Mouse (Mus musculus) cerebellum, postnatal 36 days (tissue): ENCODE data around the gene Eps15l1.
A peak's percentile ranks its signal among the peaks of the same experiment; 100 is the strongest.

Experiments
- DNase-seq, 2 experiments: peaks; one replicate each; pipeline ENCODE4 v3.0.0; 2021 to 2022; ENCODE audit warnings: mixed read lengths in 2 of 2

Eps15l1 gene

GRCm38 (mm10) chr8:72319397-72319796 lies 101.9 kb downstream of the Eps15l1 start:
- peak in 1 of 2 experiments; percentile 19 for DNase-seq

GRCm38 (mm10) chr8:72318801-72319322 lies 102.4 kb downstream of the Eps15l1 start, which contains the start of gene Klf2:
Klf2 (plus strand) TSS chr8:72319033.
- DNase-seq: peak; percentile 63 to 71

GRCm38 (mm10) chr8:72317741-72318301 lies 103.4 kb downstream of the Eps15l1 start:
- DNase-seq: no peak

GRCm38 (mm10) chr8:72316053-72316695 lies 105.1 kb downstream of the Eps15l1 start:
- DNase-seq: no peak

GRCm38 (mm10) chr8:72312926-72313518 lies 108.2 kb downstream of the Eps15l1 start:
- no peak for DNase-seq

GRCm38 (mm10) chr8:72310849-72311506 lies 110.3 kb downstream of the Eps15l1 start:
- DNase-seq: peak; percentile 76 to 81

- DNase-seq: peak in 1 of 2 experiments; percentile 22
Observed at GRCm38 (mm10) chr8:72308276-72308675, 113.0 kb downstream of the Eps15l1 start.

- DNase-seq: no peak
Observed at GRCm38 (mm10) chr8:72306913-72307312, 114.3 kb downstream of the Eps15l1 start.

GRCm38 (mm10) chr8:72305210-72305905 lies 115.9 kb downstream of the Eps15l1 start, which contains the start of gene Gm10282:
Gm10282 (minus strand) TSS chr8:72305260.
- no peak for DNase-seq

- DNase-seq: no peak
Observed at GRCm38 (mm10) chr8:72303633-72304032, 117.6 kb downstream of the Eps15l1 start.

GRCm38 (mm10) chr8:72302986-72303612 lies 118.2 kb downstream of the Eps15l1 start:
- DNase-seq: no peak

- no peak for DNase-seq
Observed at GRCm38 (mm10) chr8:72301497-72301896, 119.8 kb downstream of the Eps15l1 start.

- no peak for DNase-seq
Observed at GRCm38 (mm10) chr8:72300654-72301400, 120.4 kb downstream of the Eps15l1 start.

- no peak for DNase-seq
Observed at GRCm38 (mm10) chr8:72298928-72299327, 122.3 kb downstream of the Eps15l1 start.

- DNase-seq: no peak
Observed at GRCm38 (mm10) chr8:72296561-72296960, 124.7 kb downstream of the Eps15l1 start.

- peak; percentile 88 to 90 for DNase-seq
Observed at GRCm38 (mm10) chr8:72295679-72296078, 125.6 kb downstream of the Eps15l1 start.

- DNase-seq: no peak
Observed at GRCm38 (mm10) chr8:72295125-72295524, 126.1 kb downstream of the Eps15l1 start.

GRCm38 (mm10) chr8:72293309-72293708 lies 128.0 kb downstream of the Eps15l1 start:
- no peak for DNase-seq

- no peak for DNase-seq
Observed at GRCm38 (mm10) chr8:72291104-72291503, 130.2 kb downstream of the Eps15l1 start.
